Mouse (Mus musculus): ENCODE results near the gene Ptcd1. TPM values are rescaled to one million over a fixed set of nuclear protein-coding genes. Genes with fewer than 3 reads are reported as not detected.

The Ptcd1 gene
- polyA plus RNA-seq, 1 experiment from 2014 or later: 13.0 TPM

DNA sequence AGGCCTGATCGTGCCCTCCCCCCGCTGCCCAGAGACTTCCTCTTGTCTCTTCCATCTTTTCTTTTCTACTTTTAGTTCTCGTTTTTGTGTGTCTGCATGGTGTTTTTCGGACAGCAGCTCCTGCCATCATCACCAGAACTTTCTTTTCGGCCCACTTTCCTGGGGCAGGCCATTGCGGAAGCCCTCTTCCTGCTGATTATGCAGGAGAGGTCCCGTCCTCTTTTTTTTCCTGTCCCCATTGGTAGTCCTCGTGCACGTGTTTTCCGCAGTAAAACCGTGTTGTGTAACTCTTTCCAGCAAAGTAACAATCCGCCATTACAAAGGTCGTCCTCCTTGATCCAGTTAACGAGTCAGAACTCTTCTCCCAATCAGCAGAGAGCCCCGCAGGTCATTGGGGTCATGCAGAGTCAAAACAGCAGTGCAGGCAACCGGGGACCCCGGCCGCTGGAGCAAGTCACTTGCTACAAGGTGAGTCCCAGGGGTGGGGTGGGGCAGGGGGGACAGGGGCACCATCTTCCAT lies 11.6 kb upstream of the Ptcd1 start:
- no peaks in the 10 kb centered on the region for H3K9me3 ChIP-seq (ENCODE audit: low read length)
- DNase-seq (ENCODE audit: low spot score) (no peak), ATAC-seq (no peak)
- H3K4me1 ChIP-seq (ENCODE audit: insufficient read depth, low read depth, low read length): no peaks in the 10 kb centered on the region
- WGBS: 83% methylated on average over 18 of the region's 18 CpGs
- TF ChIP-seq EP300 (IDR thresholded peaks at IDR 0.05) (no peak), CTCF (IDR thresholded peaks at IDR 0.05) (no peak)
- no peaks in the 10 kb centered on the region for H3K27me3 ChIP-seq (replicated peaks; ENCODE audit: insufficient read depth, low read length)
- no peak overlapping the region for H3K4me3 ChIP-seq (ENCODE audit: low read depth, low read length)
- H3K4me2 ChIP-seq (replicated peaks; ENCODE audit: low read depth, low read length): no peak overlapping the region
- no peak overlapping the region for H3K9ac ChIP-seq (replicated peaks; ENCODE audit: low read depth)
- H3K36me3 ChIP-seq (ENCODE audit: insufficient read depth, low read length): peaks cover 58% of the 10 kb centered on the region
- H3K27ac ChIP-seq (ENCODE audit: low read length): no peak overlapping the region

DNA sequence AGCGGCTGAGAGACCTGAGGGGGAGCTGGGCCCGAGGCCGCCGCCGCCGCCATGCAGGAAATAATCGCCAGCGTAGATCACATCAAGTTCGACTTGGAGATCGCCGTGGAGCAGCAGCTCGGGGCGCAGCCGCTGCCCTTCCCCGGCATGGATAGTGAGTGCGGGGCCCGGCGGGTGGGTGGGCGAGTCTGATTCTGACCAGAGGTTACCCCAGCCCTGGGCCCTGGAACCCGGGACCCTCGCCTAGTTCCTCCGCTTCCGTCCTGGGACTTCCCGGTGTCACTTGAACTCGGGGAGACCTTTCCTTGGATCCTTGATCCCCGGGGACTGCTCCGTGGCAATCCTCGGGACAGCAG lies 376 bp upstream of the Ptcd1 start:
- Histone ChIP-seq H3K4me3 (ENCODE audit: low read depth, low read length) (peak overlapping the region; percentile 93), H3K9me3 (ENCODE audit: low read length) (no peaks in the 10 kb centered on the region), H3K27ac (ENCODE audit: low read length) (peak overlapping the region; percentile 92), H3K4me2 (replicated peaks; ENCODE audit: low read depth, low read length) (peak overlapping the region; percentile 80), H3K9ac (replicated peaks; ENCODE audit: low read depth) (peak overlapping the region; percentile 97), H3K27me3 (replicated peaks; ENCODE audit: insufficient read depth, low read length) (no peaks in the 10 kb centered on the region), H3K36me3 (ENCODE audit: insufficient read depth, low read length) (peaks cover 14% of the 10 kb centered on the region; the same call in 1 of the 2 replicates), H3K4me1 (ENCODE audit: insufficient read depth, low read depth, low read length) (peaks cover 7% of the 10 kb centered on the region)
- 3% methylated on average over 24 of the region's 28 CpGs for WGBS
- ATAC-seq (peak; percentile 6), DNase-seq (ENCODE audit: low spot score) (peak; percentile 44)
- TF ChIP-seq CTCF (IDR thresholded peaks at IDR 0.05) (no peak), EP300 (IDR thresholded peaks at IDR 0.05) (no peak)

DNA sequence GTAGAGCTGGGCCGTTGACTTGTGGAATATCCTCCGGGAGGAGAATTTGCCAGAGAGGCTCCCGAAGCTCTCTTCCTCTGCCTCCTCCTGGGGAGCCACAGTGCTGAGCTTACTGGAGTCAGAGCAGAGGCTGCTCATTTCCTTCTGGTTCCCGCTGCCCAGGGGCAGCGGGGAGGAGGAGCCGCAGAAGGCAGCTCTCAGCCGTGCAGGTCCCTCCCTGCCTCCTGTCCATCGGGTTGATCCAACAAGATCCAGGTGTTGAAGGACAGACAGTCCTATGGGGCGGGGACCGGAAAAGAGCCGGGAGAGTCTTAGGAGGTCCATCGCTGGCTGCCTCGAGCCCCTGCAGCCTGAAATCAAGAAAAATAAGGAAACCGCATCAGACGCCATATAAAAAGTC lies 1.7 kb downstream of the Ptcd1 start:
- ATAC-seq: no peak
- peaks cover 7% of the 10 kb centered on the region for H3K4me1 ChIP-seq (ENCODE audit: insufficient read depth, low read depth, low read length)
- WGBS: 80% methylated on average over 15 of the region's 15 CpGs
- no peaks in the 10 kb centered on the region for H3K9me3 ChIP-seq (ENCODE audit: low read length)
- H3K4me3 ChIP-seq (ENCODE audit: low read depth, low read length): no peak overlapping the region
- H3K36me3 ChIP-seq (ENCODE audit: insufficient read depth, low read length): peaks cover 4% of the 10 kb centered on the region; the same call in 1 of the 2 replicates
- H3K9ac ChIP-seq (replicated peaks; ENCODE audit: low read depth): no peak overlapping the region
- no peak overlapping the region for H3K27ac ChIP-seq (ENCODE audit: low read length)
- no peaks in the 10 kb centered on the region for H3K27me3 ChIP-seq (replicated peaks; ENCODE audit: insufficient read depth, low read length)
- TF ChIP-seq EP300 (IDR thresholded peaks at IDR 0.05) (no peak), CTCF (IDR thresholded peaks at IDR 0.05) (no peak)
- no peak for DNase-seq (ENCODE audit: low spot score)
- H3K4me2 ChIP-seq (replicated peaks; ENCODE audit: low read depth, low read length): no peak overlapping the region

DNA sequence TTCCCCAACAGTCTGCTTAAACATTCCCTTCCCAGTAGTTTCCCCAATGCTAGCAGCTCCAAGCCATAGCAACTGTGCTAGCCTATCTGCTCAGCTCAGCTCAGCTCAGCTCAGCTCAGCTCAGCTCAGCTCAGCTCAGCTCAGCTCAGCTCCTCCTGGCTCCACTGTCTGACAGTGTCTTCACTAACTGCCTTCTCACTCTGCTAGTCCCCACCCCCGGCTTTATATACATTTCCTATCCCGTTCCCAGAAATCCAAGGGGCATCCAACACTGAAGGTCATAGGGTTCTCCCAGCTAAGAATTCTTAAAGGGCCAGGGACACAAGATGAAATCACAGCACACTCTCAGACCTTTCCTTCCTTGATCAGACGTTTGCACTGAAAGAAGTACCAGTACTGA lies 2.2 kb downstream of the Ptcd1 start:
- Histone ChIP-seq H3K27me3 (replicated peaks; ENCODE audit: insufficient read depth, low read length) (no peaks in the 10 kb centered on the region), H3K9ac (replicated peaks; ENCODE audit: low read depth) (no peak overlapping the region), H3K4me3 (ENCODE audit: low read depth, low read length) (no peak overlapping the region), H3K36me3 (ENCODE audit: insufficient read depth, low read length) (peaks cover 8% of the 10 kb centered on the region; the same call in 1 of the 2 replicates), H3K9me3 (ENCODE audit: low read length) (no peaks in the 10 kb centered on the region), H3K27ac (ENCODE audit: low read length) (no peak overlapping the region), H3K4me1 (ENCODE audit: insufficient read depth, low read depth, low read length) (peaks cover 7% of the 10 kb centered on the region), H3K4me2 (replicated peaks; ENCODE audit: low read depth, low read length) (no peak overlapping the region)
- DNase-seq (ENCODE audit: low spot score) (peak; percentile 12), ATAC-seq (no peak)
- 34% methylated on average over 3 of the region's 3 CpGs for WGBS
- no peak for TF ChIP-seq CTCF (IDR thresholded peaks at IDR 0.05)

DNA sequence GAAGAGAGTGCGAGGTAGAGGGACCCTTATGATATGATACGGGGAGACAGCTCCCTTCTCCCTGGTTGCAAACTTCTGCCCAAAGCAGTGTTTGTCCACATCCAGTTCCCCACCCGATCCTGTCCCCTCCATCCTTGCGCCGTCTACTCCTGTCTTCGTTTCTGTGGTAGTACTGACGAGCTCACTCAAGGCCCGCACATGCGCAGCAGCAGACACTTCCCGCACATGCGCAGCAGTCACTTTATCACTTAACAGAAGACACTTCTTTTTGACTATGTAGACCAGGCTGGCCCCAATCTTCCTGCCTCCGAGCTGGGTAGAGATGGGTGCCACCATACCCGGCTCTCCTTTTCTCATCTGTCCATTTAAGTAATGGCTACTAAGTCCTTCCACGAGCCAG lies 5.5 kb downstream of the Ptcd1 start:
- DNase-seq (ENCODE audit: low spot score) (no peak), ATAC-seq (no peak)
- H3K4me2 ChIP-seq (replicated peaks; ENCODE audit: low read depth, low read length): no peak overlapping the region
- no peak overlapping the region for H3K27ac ChIP-seq (ENCODE audit: low read length)
- peaks cover 27% of the 10 kb centered on the region; the same call in 1 of the 2 replicates for H3K36me3 ChIP-seq (ENCODE audit: insufficient read depth, low read length)
- H3K27me3 ChIP-seq (replicated peaks; ENCODE audit: insufficient read depth, low read length): no peaks in the 10 kb centered on the region
- H3K9ac ChIP-seq (replicated peaks; ENCODE audit: low read depth): no peak overlapping the region
- no peak overlapping the region for H3K4me3 ChIP-seq (ENCODE audit: low read depth, low read length)
- H3K9me3 ChIP-seq (ENCODE audit: low read length): no peaks in the 10 kb centered on the region
- H3K4me1 ChIP-seq (ENCODE audit: insufficient read depth, low read depth, low read length): no peaks in the 10 kb centered on the region; the same call in none of the 2 replicates
- WGBS: 92% methylated on average over 14 of the region's 14 CpGs
- no peak for TF ChIP-seq CTCF (IDR thresholded peaks at IDR 0.05)
- no peak for TF ChIP-seq EP300 (IDR thresholded peaks at IDR 0.05)

DNA sequence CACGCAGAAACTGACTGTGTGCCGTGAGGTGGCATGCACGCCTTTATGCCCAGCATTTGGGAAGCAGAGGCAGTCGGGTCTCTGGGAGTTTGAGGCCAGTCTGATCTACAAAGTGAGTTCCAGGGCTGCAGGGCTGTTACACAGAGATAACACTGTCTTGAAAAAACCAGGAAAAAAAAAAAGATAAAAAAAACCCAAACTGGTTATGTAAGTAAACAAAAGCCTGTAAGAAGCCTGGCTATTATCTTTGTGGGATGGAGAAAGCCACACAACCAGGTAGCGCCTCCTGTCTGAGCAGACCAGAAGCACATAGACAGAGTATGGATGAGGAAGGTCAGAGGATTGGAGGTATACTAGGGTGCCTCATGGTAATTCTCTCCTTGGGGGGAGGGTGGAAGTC lies 14.2 kb downstream of the Ptcd1 start:
- no peaks in the 10 kb centered on the region for H3K4me1 ChIP-seq (ENCODE audit: insufficient read depth, low read depth, low read length)
- WGBS: 90% methylated on average over 5 of the region's 5 CpGs
- no peaks in the 10 kb centered on the region for H3K9me3 ChIP-seq (ENCODE audit: low read length)
- H3K36me3 ChIP-seq (ENCODE audit: insufficient read depth, low read length): peaks cover 62% of the 10 kb centered on the region
- no peak for ATAC-seq
- no peak overlapping the region for H3K4me2 ChIP-seq (replicated peaks; ENCODE audit: low read depth, low read length)
- H3K27me3 ChIP-seq (replicated peaks; ENCODE audit: insufficient read depth, low read length): no peaks in the 10 kb centered on the region
- DNase-seq (ENCODE audit: low spot score): no peak
- H3K27ac ChIP-seq (ENCODE audit: low read length): no peak overlapping the region
- no peak overlapping the region for H3K4me3 ChIP-seq (ENCODE audit: low read depth, low read length)
- no peak overlapping the region for H3K9ac ChIP-seq (replicated peaks; ENCODE audit: low read depth)
- TF ChIP-seq EP300 (IDR thresholded peaks at IDR 0.05) (no peak), CTCF (IDR thresholded peaks at IDR 0.05) (no peak)

DNA sequence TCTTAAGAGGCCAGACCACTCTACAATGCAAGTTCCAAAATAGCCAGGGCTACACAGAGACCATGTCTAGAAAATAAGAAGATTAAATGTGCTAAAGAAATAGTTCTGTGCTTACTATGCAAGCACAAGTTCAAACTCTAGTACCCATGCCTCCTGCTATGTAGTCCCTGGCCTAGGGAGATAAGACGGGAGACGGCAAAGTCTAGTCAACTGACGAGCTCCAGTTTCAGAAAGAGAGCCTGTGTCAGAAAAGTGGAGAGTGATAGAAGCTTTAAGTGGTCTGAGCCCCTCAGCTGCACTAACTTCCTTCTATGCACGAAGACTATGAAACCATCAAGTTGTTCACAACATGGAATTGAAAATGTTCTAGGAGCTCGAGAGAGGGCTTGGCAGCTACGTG lies 17.6 kb downstream of the Ptcd1 start:
- DNase-seq (ENCODE audit: low spot score) (no peak), ATAC-seq (no peak)
- WGBS: 84% methylated on average over 6 of the region's 6 CpGs
- H3K4me2 ChIP-seq (replicated peaks; ENCODE audit: low read depth, low read length): no peak overlapping the region
- H3K36me3 ChIP-seq (ENCODE audit: insufficient read depth, low read length): peaks cover 68% of the 10 kb centered on the region
- H3K9ac ChIP-seq (replicated peaks; ENCODE audit: low read depth): no peak overlapping the region
- no peaks in the 10 kb centered on the region for H3K4me1 ChIP-seq (ENCODE audit: insufficient read depth, low read depth, low read length)
- TF ChIP-seq EP300 (IDR thresholded peaks at IDR 0.05) (no peak), CTCF (IDR thresholded peaks at IDR 0.05) (no peak)
- no peaks in the 10 kb centered on the region for H3K9me3 ChIP-seq (ENCODE audit: low read length)
- H3K27me3 ChIP-seq (replicated peaks; ENCODE audit: insufficient read depth, low read length): no peaks in the 10 kb centered on the region
- no peak overlapping the region for H3K27ac ChIP-seq (ENCODE audit: low read length)
- no peak overlapping the region for H3K4me3 ChIP-seq (ENCODE audit: low read depth, low read length)

All from lung, postnatal 0 days (tissue).